Comparison of ENCODE assay signal across 7 mouse cellular contexts in the genomic region with DNA sequence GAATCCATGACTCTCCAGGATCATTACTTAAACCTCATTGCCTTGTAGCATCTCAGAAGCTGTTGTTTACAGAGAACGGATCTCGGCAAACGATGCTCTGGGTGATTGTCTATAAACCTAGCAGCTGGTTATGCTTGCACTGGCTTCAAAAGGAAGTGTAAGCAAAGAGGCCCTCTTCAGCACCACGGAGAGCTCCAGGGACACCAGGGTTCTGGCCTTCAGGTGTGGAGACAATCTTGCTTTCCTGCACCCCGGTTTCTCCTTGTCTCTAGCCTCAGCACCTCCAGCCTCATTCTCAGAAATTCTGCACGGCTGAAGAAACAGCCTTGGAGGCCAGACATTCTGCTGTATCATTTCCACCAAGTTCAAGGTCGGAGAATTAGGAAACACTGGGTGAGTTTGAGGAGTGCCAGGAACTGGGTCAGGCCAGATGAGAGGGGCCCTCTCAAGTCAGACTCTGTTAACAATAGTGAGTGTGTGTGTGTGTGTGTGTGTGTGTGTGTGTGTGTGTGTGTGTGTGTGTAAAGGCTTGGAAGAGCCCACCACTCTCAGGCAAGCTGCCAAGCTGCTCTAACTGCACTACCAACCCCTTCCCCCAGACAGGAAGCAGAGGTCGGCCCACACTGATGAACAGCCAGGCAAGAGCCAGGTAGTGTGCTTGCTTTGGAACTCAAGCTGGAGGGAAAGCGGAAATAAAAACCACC.
A peak's percentile ranks its signal among the peaks of the same experiment; 100 is the strongest.
DNase-seq lines count a peak whose midpoint lies in the region.

No protein-coding gene starts in this region.

- H3K9me3 ChIP-seq in embryonic facial prominence, embryonic 10.5 days = no peaks in the 10 kb centered on the region

- no peaks in the 10 kb centered on the region for H3K36me3 ChIP-seq in embryonic facial prominence, embryonic 10.5 days (replicated peaks)

- H3K4me3 ChIP-seq in embryonic facial prominence, embryonic 10.5 days = no peak overlapping the region

- H3K27me3 ChIP-seq in embryonic facial prominence, embryonic 10.5 days (replicated peaks; ENCODE audit: low read depth, poor library complexity, severe bottlenecking) = no peaks in the 10 kb centered on the region

- DNase-seq in urinary bladder, postnatal 14 days (ENCODE audit: low spot score) = peak; percentile 43
- DNase-seq in urinary bladder, adult 2 months (ENCODE audit: low spot score) = no peak
- DNase-seq in embryonic facial prominence, embryonic 10.5 days (ENCODE audit: low spot score) = peak; percentile 78
- DNase-seq in mesoderm, embryonic 11.5 days (ENCODE audit: low read depth, low spot score) = peak; percentile 79
- peak; percentile 20 for DNase-seq in yolk sac, embryonic 10.5 days (ENCODE audit: low spot score)
- no peak for DNase-seq in right cerebral cortex, postnatal 10 days (ENCODE audit: low spot score in 2 of 2)
- no peak for DNase-seq in left cerebral cortex, adult 18-20 months (ENCODE audit: low spot score in 2 of 2)

- no peak overlapping the region for H3K27ac ChIP-seq in embryonic facial prominence, embryonic 10.5 days (replicated peaks)

- WGBS in embryonic facial prominence, embryonic 10.5 days = 59% methylated on average over 9 of the region's 9 CpGs

- 0 out of 2 replicates have a peak, but pooled peaks cover 5% of the 10 kb centered on the region for H3K4me1 ChIP-seq in embryonic facial prominence, embryonic 10.5 days

Comparison
In these comparisons a context has a peak if more than half of its experiments do, and no peak if none do; other contexts are left out.
1. DNase-seq: peak in urinary bladder, postnatal 14 days (single experiment), embryonic facial prominence, embryonic 10.5 days (single experiment), mesoderm, embryonic 11.5 days (single experiment) and yolk sac, embryonic 10.5 days (single experiment); none in urinary bladder, adult 2 months (single experiment), right cerebral cortex, postnatal 10 days (0 of 2) and left cerebral cortex, adult 18-20 months (0 of 2).